Mouse (Mus musculus) splenic B cell, adult 2 months (primary cell): ENCODE data around the gene Ldlrap1.
A peak's percentile ranks its signal among the peaks of the same experiment; 100 is the strongest.
"Not testable (repeated sequence)": the region's sequence is repeated elsewhere in the genome, so short reads cannot be mapped to it uniquely, and the experiment has no call there.

ENCODE experiments used
- DNase-seq: peaks from one replicate; pipeline ENCODE4 v3.0.0-alpha.2; 2011; ENCODE audit warnings: low read depth, low spot score
- H3K27me3 ChIP-seq: 2 replicates; pipeline ENCODE4 v1.6.1; 2012; ENCODE audit warnings: mild to moderate bottlenecking, low read length, moderate library complexity, mixed read lengths; ENCODE audit not compliant: control insufficient read depth, poor library complexity, insufficient read depth, severe bottlenecking
- H3K36me3 ChIP-seq: 2 replicates; pipeline ENCODE4 v1.6.1; 2012; ENCODE audit warnings: mild to moderate bottlenecking, low read length, moderate library complexity, mixed read lengths; ENCODE audit not compliant: control insufficient read depth, poor library complexity, insufficient read depth, severe bottlenecking

Gene Ldlrap1

GRCm38 (mm10) chr4:134767426-134768225 lies at the start of gene Ldlrap1:
Gene Ldlrap1, minus strand, starts transcription at chr4:134768024.
- DNase-seq: peak; percentile 78
- H3K36me3 ChIP-seq: no peaks in the 10 kb centered on the region
- no peaks in the 10 kb centered on the region for H3K27me3 ChIP-seq

- H3K27me3 ChIP-seq: no peaks in the 10 kb centered on the region
- peaks cover 10% of the 10 kb centered on the region for H3K36me3 ChIP-seq
- no peak for DNase-seq
Observed at GRCm38 (mm10) chr4:134814229-134814571, 46.4 kb upstream of the Ldlrap1 start.

GRCm38 (mm10) chr4:134813406-134814228 lies 45.8 kb upstream of the Ldlrap1 start:
- no peak for DNase-seq
- H3K27me3 ChIP-seq: no peaks in the 10 kb centered on the region
- H3K36me3 ChIP-seq: peaks cover 11% of the 10 kb centered on the region

GRCm38 (mm10) chr4:134804765-134805164 lies 36.9 kb upstream of the Ldlrap1 start:
- peaks cover 24% of the 10 kb centered on the region for H3K36me3 ChIP-seq
- H3K27me3 ChIP-seq: no peaks in the 10 kb centered on the region
- no peak for DNase-seq

- DNase-seq: no peak
- Histone ChIP-seq H3K36me3 (peaks cover 21% of the 10 kb centered on the region), H3K27me3 (no peaks in the 10 kb centered on the region)
Observed at GRCm38 (mm10) chr4:134802765-134803164, 34.9 kb upstream of the Ldlrap1 start.

GRCm38 (mm10) chr4:134802155-134802554 lies 34.3 kb upstream of the Ldlrap1 start:
- H3K27me3 ChIP-seq: no peaks in the 10 kb centered on the region
- no peak for DNase-seq
- H3K36me3 ChIP-seq: peaks cover 21% of the 10 kb centered on the region

- Histone ChIP-seq H3K36me3 (peaks cover 9% of the 10 kb centered on the region), H3K27me3 (no peaks in the 10 kb centered on the region)
- no peak for DNase-seq
Observed at GRCm38 (mm10) chr4:134800693-134801092, 32.9 kb upstream of the Ldlrap1 start.

- no peaks in the 10 kb centered on the region for H3K27me3 ChIP-seq
- H3K36me3 ChIP-seq: peaks cover 7% of the 10 kb centered on the region
- DNase-seq: no peak
Observed at GRCm38 (mm10) chr4:134800098-134800497, 32.3 kb upstream of the Ldlrap1 start.

- DNase-seq: peak; percentile 85
- no peaks in the 10 kb centered on the region for H3K27me3 ChIP-seq
- H3K36me3 ChIP-seq: peaks cover 4% of the 10 kb centered on the region; the same call in 1 of the 2 replicates
Observed at GRCm38 (mm10) chr4:134799272-134799671, 31.4 kb upstream of the Ldlrap1 start.

- DNase-seq: no peak
- H3K36me3 ChIP-seq: peaks cover 4% of the 10 kb centered on the region; the same call in 1 of the 2 replicates
- H3K27me3 ChIP-seq: no peaks in the 10 kb centered on the region
Observed at GRCm38 (mm10) chr4:134798861-134799260, 31.0 kb upstream of the Ldlrap1 start.

GRCm38 (mm10) chr4:134797621-134798020 lies 29.8 kb upstream of the Ldlrap1 start:
- H3K36me3 ChIP-seq: no peaks in the 10 kb centered on the region
- no peak for DNase-seq
- no peaks in the 10 kb centered on the region for H3K27me3 ChIP-seq

- no peaks in the 10 kb centered on the region for H3K27me3 ChIP-seq
- no peaks in the 10 kb centered on the region for H3K36me3 ChIP-seq
- DNase-seq: no peak
Observed at GRCm38 (mm10) chr4:134796581-134797361, 28.9 kb upstream of the Ldlrap1 start.

- DNase-seq: no peak
- Histone ChIP-seq H3K27me3 (no peaks in the 10 kb centered on the region), H3K36me3 (no peaks in the 10 kb centered on the region)
Observed at GRCm38 (mm10) chr4:134795819-134796485, 28.1 kb upstream of the Ldlrap1 start.

- not testable (repeated sequence) for DNase-seq, H3K36me3 ChIP-seq
Observed at GRCm38 (mm10) chr4:134794959-134795358, 27.1 kb upstream of the Ldlrap1 start.

More at GRCm38 (mm10) chr4:134794959-134795358, 27.1 kb upstream of the Ldlrap1 start:
- H3K27me3 ChIP-seq: not testable (repeated sequence)
